Mouse (Mus musculus): ENCODE results near the gene Flt3l. TPM values are rescaled to one million over a fixed set of nuclear protein-coding genes. Genes with fewer than 3 reads are reported as not detected.

Flt3l gene
- 119 TPM for polyA plus RNA-seq (2015; fragmentation: Illumina TruSeq; extraction: RNeasy Lipid Tissue Mini Kit (QIAGEN cat#74804); ENCODE audit: insufficient read depth, low replicate concordance)

DNA sequence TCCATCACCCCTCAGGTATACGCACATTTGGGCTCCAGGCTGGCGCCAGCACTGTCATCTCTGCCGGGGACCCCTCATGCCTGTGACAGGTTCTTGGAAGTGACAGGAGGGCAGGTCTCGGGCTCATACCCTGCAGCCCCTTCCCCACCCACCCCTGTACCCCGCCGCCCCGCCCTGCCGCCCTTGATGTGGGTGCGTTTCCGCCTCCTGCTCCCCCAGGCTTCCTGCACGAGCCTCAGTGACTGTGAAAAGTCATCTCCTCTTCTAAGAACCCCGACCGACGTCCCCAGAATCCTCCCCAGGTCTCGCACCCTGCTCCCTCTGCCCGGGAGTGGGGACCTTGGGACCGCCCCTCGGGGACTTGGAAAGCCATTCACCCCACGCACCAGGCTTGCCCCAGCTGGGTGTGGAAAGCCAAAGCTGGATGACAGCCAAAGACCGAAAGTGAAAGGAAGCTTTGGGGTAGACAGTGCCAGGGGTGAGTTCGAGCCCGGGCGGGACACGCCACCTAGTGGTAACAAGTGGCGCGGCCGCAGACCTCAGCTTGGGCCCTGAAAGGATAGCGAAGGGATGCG is at the start of gene Flt3l, which contains the start of gene Gm45713:
Gene Flt3l, minus strand, starts transcription at position 440 of the 575 bp plus-strand sequence.
Gene Gm45713, minus strand, starts transcription at position 239 of the 575 bp plus-strand sequence.

DNA sequence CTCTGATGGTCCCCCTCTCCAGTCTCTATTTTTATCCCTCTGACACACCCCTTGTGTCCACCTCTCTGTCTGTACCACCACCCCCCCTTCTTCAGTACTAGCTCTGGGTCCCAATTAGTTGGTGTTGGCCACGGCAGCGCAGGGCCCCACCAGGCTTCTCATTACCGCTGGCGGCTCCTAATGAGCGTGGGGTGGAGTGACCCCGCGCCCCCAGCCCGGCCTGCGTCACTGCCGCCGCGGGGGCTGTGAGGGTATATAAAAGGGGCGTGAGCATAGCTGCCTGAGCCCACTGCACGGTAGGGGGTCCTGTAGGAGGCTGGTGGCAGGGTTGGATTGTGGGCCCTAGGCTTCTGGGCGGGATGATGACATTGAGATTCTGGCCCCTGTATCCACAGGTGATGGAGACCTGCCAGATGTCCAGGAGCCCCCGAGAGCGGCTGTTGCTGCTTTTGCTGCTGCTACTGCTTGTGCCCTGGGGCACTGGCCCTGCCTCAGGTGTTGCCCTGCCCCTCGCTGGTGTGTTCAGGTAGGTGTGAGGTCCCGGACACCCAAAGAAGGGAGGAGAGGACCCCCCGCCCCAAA is 44.8 kb upstream of the Flt3l start, which contains the start of gene Pth2:
Gene Pth2, plus strand, starts transcription at position 100 of the 582 bp plus-strand sequence.

DNA sequence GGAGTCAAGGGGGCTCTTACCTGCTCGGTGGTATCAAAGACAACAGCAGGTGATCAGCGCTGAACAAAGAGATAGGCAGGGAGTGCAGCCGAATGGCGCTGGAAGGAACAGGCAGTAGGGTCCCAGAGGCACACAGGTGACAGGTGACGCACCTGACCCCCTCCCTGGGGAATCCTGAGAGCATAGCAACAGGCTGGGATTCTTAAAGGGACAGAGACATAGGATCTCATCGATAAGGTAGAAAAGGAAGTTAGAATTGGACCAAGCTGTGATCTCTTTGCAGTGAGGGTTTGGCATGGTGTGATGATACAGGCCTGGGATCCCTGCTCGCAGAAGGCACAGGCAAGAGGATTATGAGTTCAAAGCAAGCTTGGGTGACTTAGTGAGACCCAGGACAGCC is 43.2 kb upstream of the Flt3l start, which contains the start of gene Gfy:
Gene Gfy, minus strand, starts transcription at position 101 of the 400 bp plus-strand sequence.

DNA sequence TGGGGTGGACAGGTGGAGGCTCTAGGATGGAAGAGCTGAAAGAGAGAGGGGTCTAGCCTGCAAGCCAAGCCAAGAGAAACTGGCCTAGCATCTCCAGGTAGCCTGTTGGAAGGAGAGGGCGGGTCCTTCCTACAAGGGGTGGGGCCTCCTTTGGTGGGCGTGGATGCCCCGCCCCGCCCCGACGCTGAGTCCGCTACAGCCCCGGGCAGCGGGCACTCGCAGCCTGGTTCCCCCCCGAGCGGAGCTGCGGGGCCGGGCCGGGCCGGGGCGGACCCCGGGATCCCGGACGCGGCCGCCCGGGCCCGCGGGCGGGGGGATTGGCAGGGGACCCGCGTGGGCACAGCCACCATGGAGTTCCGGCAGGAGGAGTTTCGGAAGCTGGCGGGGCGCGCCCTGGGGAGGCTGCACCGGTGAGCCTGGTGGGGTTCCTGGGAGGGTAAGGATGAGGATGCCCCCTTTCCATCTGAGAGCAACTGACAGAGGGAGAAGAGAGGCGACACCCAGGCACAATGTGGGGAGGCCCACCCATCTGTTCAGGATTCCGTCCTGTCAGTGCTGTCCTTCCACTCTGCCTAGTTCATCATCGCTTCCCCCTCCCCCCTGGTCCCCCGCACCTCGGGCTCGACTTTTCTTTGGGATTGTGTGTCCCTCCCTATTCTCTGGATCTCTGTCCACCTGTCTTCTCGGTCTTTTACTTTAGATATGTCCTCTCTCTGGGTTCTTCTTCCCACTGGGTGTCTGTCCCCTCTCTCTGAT is 27.7 kb upstream of the Flt3l start, which contains the start of gene Slc17a7:
Gene Slc17a7, plus strand, starts transcription at position 215 of the 756 bp plus-strand sequence.

GRCm38 (mm10) chr7:45154096-45154992 is 18.1 kb upstream of the Flt3l start, which contains the start of the genes Pih1d1 and Aldh16a1:
TSS of gene Pih1d1 (plus strand) at chr7:45154303.
TSS of gene Aldh16a1 (minus strand) at chr7:45154584.

DNA sequence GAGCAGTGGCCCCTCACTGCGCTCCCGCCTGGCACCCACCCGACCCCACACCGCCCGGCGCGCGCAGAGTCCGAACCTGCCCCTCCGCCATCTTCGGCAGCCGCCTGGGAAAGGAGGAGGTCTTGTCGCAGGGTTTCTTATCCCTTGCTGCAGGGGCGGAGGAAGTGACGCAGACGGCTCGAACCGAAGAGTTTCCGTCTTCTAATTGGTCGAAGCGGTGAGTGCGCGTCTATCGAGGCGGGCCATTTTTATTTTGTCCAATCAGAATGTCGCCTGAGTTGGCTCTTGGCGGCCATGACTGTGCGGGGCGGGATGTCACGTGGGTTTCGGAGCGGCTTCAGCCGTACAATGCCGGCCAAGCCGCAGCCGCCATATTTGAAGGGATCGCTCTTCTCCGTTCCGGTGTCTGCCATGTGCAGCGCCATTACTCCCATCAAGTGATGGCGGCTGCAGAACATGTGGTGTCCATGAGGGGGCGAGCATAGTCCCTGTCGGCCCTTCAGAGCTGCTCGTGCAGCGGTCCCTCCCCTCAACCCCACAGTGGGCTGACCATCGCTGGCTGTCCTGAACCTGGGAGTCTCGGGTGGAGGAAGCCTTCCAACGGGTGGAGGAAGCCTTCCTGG is 7.5 kb downstream of the Flt3l start, which contains the start of gene Rpl13a:
Gene Rpl13a, minus strand, starts transcription at position 138 of the 623 bp plus-strand sequence.

DNA sequence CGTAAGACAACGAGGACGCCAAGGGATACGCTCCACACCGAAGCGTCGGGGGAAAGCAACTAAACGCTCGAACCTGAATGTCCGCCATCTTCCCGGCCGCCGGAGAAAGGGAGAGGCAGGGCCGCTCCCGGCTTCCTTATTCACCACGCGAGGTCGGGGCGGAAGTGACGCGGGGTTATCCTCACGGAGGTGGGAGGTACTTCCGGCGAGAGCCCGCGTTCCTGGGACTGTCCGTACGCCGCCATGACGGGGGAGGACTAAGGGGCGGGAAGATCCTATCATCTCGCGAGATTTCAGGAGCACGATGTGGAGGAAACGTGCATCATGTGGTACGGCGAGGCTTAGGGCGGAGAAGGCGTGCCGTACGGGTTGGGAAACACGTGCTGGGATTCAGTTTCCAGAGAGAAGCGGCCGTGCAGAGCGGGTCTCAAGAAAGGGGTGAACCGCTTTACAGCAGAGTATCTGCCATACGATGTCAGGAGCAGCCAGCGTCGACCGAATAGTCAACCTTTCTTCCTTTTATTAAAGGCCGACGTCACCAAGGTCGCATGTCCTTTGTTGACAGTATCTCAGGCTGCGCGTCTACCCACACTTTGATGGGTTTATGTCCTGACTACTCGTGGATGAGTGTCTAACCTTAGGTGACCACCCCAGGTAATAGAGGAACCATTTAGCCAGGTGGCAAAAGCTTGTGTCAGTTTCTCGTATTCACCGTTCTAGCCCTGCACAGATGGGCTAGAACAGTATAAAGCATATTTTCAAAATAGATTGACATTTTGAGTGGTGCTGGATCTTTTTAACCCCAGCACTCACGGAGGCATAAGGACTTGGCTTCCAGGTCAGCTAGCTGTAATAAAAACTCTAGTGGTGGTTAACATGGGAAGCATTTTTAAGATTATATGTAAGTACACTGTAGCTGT is 11.7 kb downstream of the Flt3l start, which contains the start of gene Rps11:
Gene Rps11, minus strand, starts transcription at position 216 of the 920 bp plus-strand sequence.

GRCm38 (mm10) chr7:45103652-45104180 is 32.5 kb downstream of the Flt3l start, which contains the start of gene Fcgrt:
TSS of gene Fcgrt (minus strand) at chr7:45103851.

GRCm38 (mm10) chr7:45092048-45092447 is 44.2 kb downstream of the Flt3l start, which contains the start of gene Rcn3:
TSS of gene Rcn3 (minus strand) at chr7:45092221.

Other genes with a start within 250 kb of the Flt3l start
- gene Med25, start 243.7 kb downstream of the Flt3l start, polyA plus RNA-seq (2015; fragmentation: Illumina TruSeq; extraction: RNeasy Lipid Tissue Mini Kit (QIAGEN cat#74804); ENCODE audit: insufficient read depth, low replicate concordance): 14.6 TPM
- gene Fuz, start 240.4 kb downstream of the Flt3l start, polyA plus RNA-seq (2015; fragmentation: Illumina TruSeq; extraction: RNeasy Lipid Tissue Mini Kit (QIAGEN cat#74804); ENCODE audit: insufficient read depth, low replicate concordance): 24.7 TPM
- gene Ap2a1, start 206.9 kb downstream of the Flt3l start, polyA plus RNA-seq (2015; fragmentation: Illumina TruSeq; extraction: RNeasy Lipid Tissue Mini Kit (QIAGEN cat#74804); ENCODE audit: insufficient read depth, low replicate concordance): 41.2 TPM
- not detected for gene Tsks, start 193.2 kb downstream of the Flt3l start, polyA plus RNA-seq (2015; fragmentation: Illumina TruSeq; extraction: RNeasy Lipid Tissue Mini Kit (QIAGEN cat#74804); ENCODE audit: insufficient read depth, low replicate concordance)
- 1.5 TPM for gene Cpt1c, start 161.6 kb downstream of the Flt3l start, polyA plus RNA-seq (2015; fragmentation: Illumina TruSeq; extraction: RNeasy Lipid Tissue Mini Kit (QIAGEN cat#74804); ENCODE audit: insufficient read depth, low replicate concordance)
- gene Prmt1, start 149.9 kb downstream of the Flt3l start, polyA plus RNA-seq (2015; fragmentation: Illumina TruSeq; extraction: RNeasy Lipid Tissue Mini Kit (QIAGEN cat#74804); ENCODE audit: insufficient read depth, low replicate concordance): 116 TPM
- gene Irf3, start 138.8 kb downstream of the Flt3l start, polyA plus RNA-seq (2015; fragmentation: Illumina TruSeq; extraction: RNeasy Lipid Tissue Mini Kit (QIAGEN cat#74804); ENCODE audit: insufficient read depth, low replicate concordance): 140 TPM
- 6.8 TPM for gene Bcl2l12, start 137.7 kb downstream of the Flt3l start, polyA plus RNA-seq (2015; fragmentation: Illumina TruSeq; extraction: RNeasy Lipid Tissue Mini Kit (QIAGEN cat#74804); ENCODE audit: insufficient read depth, low replicate concordance)
- 22.6 TPM for gene Scaf1, start 120.1 kb downstream of the Flt3l start, polyA plus RNA-seq (2015; fragmentation: Illumina TruSeq; extraction: RNeasy Lipid Tissue Mini Kit (QIAGEN cat#74804); ENCODE audit: insufficient read depth, low replicate concordance)
- gene Rras, start 118.5 kb downstream of the Flt3l start, polyA plus RNA-seq (2015; fragmentation: Illumina TruSeq; extraction: RNeasy Lipid Tissue Mini Kit (QIAGEN cat#74804); ENCODE audit: insufficient read depth, low replicate concordance): 30.0 TPM
- 4.3 TPM for gene Prr12, start 83.6 kb downstream of the Flt3l start, polyA plus RNA-seq (2015; fragmentation: Illumina TruSeq; extraction: RNeasy Lipid Tissue Mini Kit (QIAGEN cat#74804); ENCODE audit: insufficient read depth, low replicate concordance)
- gene Nosip, start 74.0 kb downstream of the Flt3l start, polyA plus RNA-seq (2015; fragmentation: Illumina TruSeq; extraction: RNeasy Lipid Tissue Mini Kit (QIAGEN cat#74804); ENCODE audit: insufficient read depth, low replicate concordance): 21.1 TPM
- gene Prrg2, start 73.8 kb downstream of the Flt3l start, polyA plus RNA-seq (2015; fragmentation: Illumina TruSeq; extraction: RNeasy Lipid Tissue Mini Kit (QIAGEN cat#74804); ENCODE audit: insufficient read depth, low replicate concordance): 3.5 TPM
- gene Rcn3, start 44.2 kb downstream of the Flt3l start, polyA plus RNA-seq (2015; fragmentation: Illumina TruSeq; extraction: RNeasy Lipid Tissue Mini Kit (QIAGEN cat#74804); ENCODE audit: insufficient read depth, low replicate concordance): 9.4 TPM
- gene Fcgrt, start 32.6 kb downstream of the Flt3l start, polyA plus RNA-seq (2015; fragmentation: Illumina TruSeq; extraction: RNeasy Lipid Tissue Mini Kit (QIAGEN cat#74804); ENCODE audit: insufficient read depth, low replicate concordance): 45.8 TPM
- 3,350 TPM for gene Rps11, start 12.0 kb downstream of the Flt3l start, polyA plus RNA-seq (2015; fragmentation: Illumina TruSeq; extraction: RNeasy Lipid Tissue Mini Kit (QIAGEN cat#74804); ENCODE audit: insufficient read depth, low replicate concordance)
- gene Rpl13a, start 7.7 kb downstream of the Flt3l start, polyA plus RNA-seq (2015; fragmentation: Illumina TruSeq; extraction: RNeasy Lipid Tissue Mini Kit (QIAGEN cat#74804); ENCODE audit: insufficient read depth, low replicate concordance): 4,521 TPM
- gene Gm45713, start 201 bp downstream of the Flt3l start, polyA plus RNA-seq (2015; fragmentation: Illumina TruSeq; extraction: RNeasy Lipid Tissue Mini Kit (QIAGEN cat#74804); ENCODE audit: insufficient read depth, low replicate concordance): not detected
- gene Pih1d1, start 17.9 kb upstream of the Flt3l start, polyA plus RNA-seq (2015; fragmentation: Illumina TruSeq; extraction: RNeasy Lipid Tissue Mini Kit (QIAGEN cat#74804); ENCODE audit: insufficient read depth, low replicate concordance): 19.7 TPM
- gene Aldh16a1, start 18.2 kb upstream of the Flt3l start, polyA plus RNA-seq (2015; fragmentation: Illumina TruSeq; extraction: RNeasy Lipid Tissue Mini Kit (QIAGEN cat#74804); ENCODE audit: insufficient read depth, low replicate concordance): 25.4 TPM
- not detected for gene Slc17a7, start 27.5 kb upstream of the Flt3l start, polyA plus RNA-seq (2015; fragmentation: Illumina TruSeq; extraction: RNeasy Lipid Tissue Mini Kit (QIAGEN cat#74804); ENCODE audit: insufficient read depth, low replicate concordance)
- gene Gfy, start 43.1 kb upstream of the Flt3l start, polyA plus RNA-seq (2015; fragmentation: Illumina TruSeq; extraction: RNeasy Lipid Tissue Mini Kit (QIAGEN cat#74804); ENCODE audit: insufficient read depth, low replicate concordance): not detected
- not detected for gene Pth2, start 44.6 kb upstream of the Flt3l start, polyA plus RNA-seq (2015; fragmentation: Illumina TruSeq; extraction: RNeasy Lipid Tissue Mini Kit (QIAGEN cat#74804); ENCODE audit: insufficient read depth, low replicate concordance)
- 0.10 TPM for gene Ccdc155, start 68.5 kb upstream of the Flt3l start, polyA plus RNA-seq (2015; fragmentation: Illumina TruSeq; extraction: RNeasy Lipid Tissue Mini Kit (QIAGEN cat#74804); ENCODE audit: insufficient read depth, low replicate concordance)
- gene Dkkl1, start 75.7 kb upstream of the Flt3l start, polyA plus RNA-seq (2015; fragmentation: Illumina TruSeq; extraction: RNeasy Lipid Tissue Mini Kit (QIAGEN cat#74804); ENCODE audit: insufficient read depth, low replicate concordance): 0.99 TPM
- gene Tead2, start 79.3 kb upstream of the Flt3l start, polyA plus RNA-seq (2015; fragmentation: Illumina TruSeq; extraction: RNeasy Lipid Tissue Mini Kit (QIAGEN cat#74804); ENCODE audit: insufficient read depth, low replicate concordance): 2.5 TPM
- 398 TPM for gene Cd37, start 102.7 kb upstream of the Flt3l start, polyA plus RNA-seq (2015; fragmentation: Illumina TruSeq; extraction: RNeasy Lipid Tissue Mini Kit (QIAGEN cat#74804); ENCODE audit: insufficient read depth, low replicate concordance)
- not detected for gene Slc6a16, start 104.7 kb upstream of the Flt3l start, polyA plus RNA-seq (2015; fragmentation: Illumina TruSeq; extraction: RNeasy Lipid Tissue Mini Kit (QIAGEN cat#74804); ENCODE audit: insufficient read depth, low replicate concordance)
- gene Slc6a21, start 141.1 kb upstream of the Flt3l start, polyA plus RNA-seq (2015; fragmentation: Illumina TruSeq; extraction: RNeasy Lipid Tissue Mini Kit (QIAGEN cat#74804); ENCODE audit: insufficient read depth, low replicate concordance): 0.97 TPM
- gene Trpm4, start 197.3 kb upstream of the Flt3l start, polyA plus RNA-seq (2015; fragmentation: Illumina TruSeq; extraction: RNeasy Lipid Tissue Mini Kit (QIAGEN cat#74804); ENCODE audit: insufficient read depth, low replicate concordance): 3.5 TPM
- gene Hrc, start 198.9 kb upstream of the Flt3l start, polyA plus RNA-seq (2015; fragmentation: Illumina TruSeq; extraction: RNeasy Lipid Tissue Mini Kit (QIAGEN cat#74804); ENCODE audit: insufficient read depth, low replicate concordance): 0.15 TPM
- gene Ppfia3, start 230.6 kb upstream of the Flt3l start, polyA plus RNA-seq (2015; fragmentation: Illumina TruSeq; extraction: RNeasy Lipid Tissue Mini Kit (QIAGEN cat#74804); ENCODE audit: insufficient read depth, low replicate concordance): 0.10 TPM
- gene Lin7b, start 234.2 kb upstream of the Flt3l start, polyA plus RNA-seq (2015; fragmentation: Illumina TruSeq; extraction: RNeasy Lipid Tissue Mini Kit (QIAGEN cat#74804); ENCODE audit: insufficient read depth, low replicate concordance): not detected